Mouse (Mus musculus) layer of hippocampus, postnatal 36 days (tissue): ENCODE results near the gene Brdt. TPM values are rescaled to one million over a fixed set of nuclear protein-coding genes. Genes with fewer than 3 reads are reported as not detected.
A peak's percentile ranks its signal among the peaks of the same experiment; 100 is the strongest.

Experiments
- DNase-seq, 2 experiments: peaks; one replicate each; pipeline ENCODE4 v3.0.0; 2022
- total RNA-seq, 2 experiments: library from RNA; stranded (reverse); gene quantifications; 2 replicates each; pipeline ENCODE4 v1.2.3; 2021

The Brdt gene
- total RNA-seq, 2 experiments from 2014 or later, result 17.6 to 18.5 TPM

DNA sequence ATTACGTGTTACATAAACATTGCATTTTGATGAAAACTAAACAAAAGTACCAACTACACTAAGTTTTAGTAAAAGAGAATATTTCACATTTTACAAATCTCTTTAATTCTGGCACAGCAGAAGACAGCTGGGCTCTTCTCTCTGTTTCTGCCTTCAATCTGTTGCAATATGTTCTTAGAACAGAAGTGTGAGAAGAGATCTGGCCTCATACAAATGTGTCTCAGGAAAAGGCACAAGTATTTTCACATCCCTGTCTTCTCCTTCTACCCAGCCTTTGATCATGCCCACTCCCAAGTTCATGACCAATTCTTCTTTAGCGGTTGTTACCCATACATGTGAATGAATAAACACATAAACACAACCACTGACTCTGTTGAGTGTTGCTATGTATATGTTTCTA is 84.1 kb downstream of the Brdt start:
- DNase-seq, result peak in 1 of 2 experiments; percentile 20

DNA sequence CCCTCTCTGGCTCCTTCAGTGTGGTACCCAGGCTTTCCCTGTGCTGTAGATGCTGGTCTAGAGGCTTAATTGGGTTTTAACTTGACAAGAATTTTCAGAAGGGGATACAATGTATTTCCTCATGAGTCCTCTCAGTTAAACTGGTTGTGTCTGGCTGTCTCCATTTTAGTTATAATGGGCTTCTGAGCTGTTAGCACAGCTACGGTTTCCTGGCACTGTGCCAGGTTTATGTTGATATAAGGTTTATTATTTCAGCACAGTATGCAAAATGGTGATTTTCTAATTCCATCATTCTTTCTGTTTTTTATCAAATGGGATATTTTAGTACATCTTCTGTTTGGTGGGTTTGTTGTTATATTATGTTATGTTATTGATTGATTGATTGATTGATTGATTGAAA is 90.7 kb downstream of the Brdt start:
- DNase-seq, result no peak

DNA sequence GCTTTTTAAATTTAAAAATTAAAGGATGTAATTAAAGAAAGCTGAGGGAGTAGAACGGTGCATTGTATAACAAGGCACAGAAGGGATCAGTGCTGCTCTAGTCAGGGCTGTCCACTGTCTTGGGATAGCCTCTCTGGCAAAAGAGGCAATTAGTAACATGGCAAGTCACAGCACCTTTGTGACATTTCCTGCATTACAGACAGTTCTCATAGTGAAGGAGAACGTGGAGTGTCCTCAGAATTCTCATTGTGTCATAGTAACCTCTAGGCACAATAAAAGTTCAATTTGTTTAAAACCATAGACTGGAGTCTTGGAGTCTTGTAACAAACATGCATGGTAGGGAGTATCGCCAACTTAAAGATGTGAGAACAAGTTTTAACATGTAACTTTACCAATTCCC is 100.3 kb downstream of the Brdt start, which contains the start of gene Lpcat2b:
Gene Lpcat2b (plus strand): TSS at position 301 of the 400 bp plus-strand sequence.
- no peak for DNase-seq

DNA sequence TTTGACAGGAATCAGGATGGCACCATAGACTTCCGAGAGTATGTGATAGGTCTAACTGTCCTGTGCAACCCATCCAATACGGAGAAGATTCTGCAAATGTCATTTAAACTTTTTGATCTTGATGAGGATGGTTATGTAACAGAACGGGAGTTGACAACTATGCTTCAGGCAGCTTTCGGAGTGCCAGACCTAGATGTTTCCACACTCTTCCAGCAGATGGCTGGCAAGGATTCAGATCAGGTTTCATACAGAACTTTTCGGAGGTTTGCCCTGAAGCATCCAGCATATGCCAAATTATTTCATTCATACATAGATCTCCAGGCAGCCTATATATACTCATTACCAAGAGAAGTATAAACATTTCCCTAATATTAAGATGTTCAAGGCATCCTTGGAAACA is 103.0 kb downstream of the Brdt start:
- DNase-seq, result no peak

DNA sequence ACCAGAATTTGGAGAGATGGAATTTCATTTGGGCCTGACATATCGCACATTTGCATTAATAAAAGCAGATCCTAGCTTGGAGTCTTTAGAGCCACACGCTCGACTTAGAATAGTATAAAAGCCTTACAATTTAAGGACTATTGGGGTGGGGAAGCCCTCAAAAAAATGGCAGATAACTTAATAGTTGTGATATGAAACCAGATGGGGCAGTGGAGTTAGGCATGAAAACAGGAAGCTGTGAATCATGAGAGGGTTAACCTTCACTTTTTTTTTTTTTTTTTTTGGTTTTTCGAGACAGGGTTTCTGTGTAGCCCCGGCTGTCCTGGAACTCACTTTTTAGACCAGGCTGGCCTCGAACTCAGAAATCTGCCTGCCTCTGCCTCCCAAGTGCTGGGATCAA is 105.2 kb downstream of the Brdt start:
- DNase-seq, result no peak

Other genes with a start within 250 kb of the Brdt start
- gene Tgfbr3, start 41.5 kb upstream of the Brdt start, total RNA-seq, result 10 to 100 TPM; 16.7 to 21.4 TPM
- gene Ephx4, start 71.6 kb downstream of the Brdt start, total RNA-seq, result 10 to 100 TPM; 56.5 to 61.7 TPM
- gene Lpcat2b, start 100.4 kb downstream of the Brdt start, total RNA-seq, result under 1 TPM; 0.25 to 0.30 TPM
- gene Btbd8, start 106.8 kb downstream of the Brdt start, total RNA-seq, result 100 to 1,000 TPM; 106 to 112 TPM
- 1 to 10 TPM in 1 of 2 experiments, under 1 TPM in 1; 0.15 to 1.0 TPM for gene Gm42669, start 176.5 kb downstream of the Brdt start, total RNA-seq
- under 1 TPM; 0.65 to 0.71 TPM for gene 1700028K03Rik, start 203.6 kb downstream of the Brdt start, total RNA-seq